Mouse (Mus musculus): ENCODE measurements around the gene Rgp1. TPM values are rescaled to one million over a fixed set of nuclear protein-coding genes. Genes with fewer than 3 reads are reported as not detected.
"Not testable (repeated sequence)": the region's sequence is repeated elsewhere in the genome, so short reads cannot be mapped to it uniquely, and the experiment has no call there.

The Rgp1 gene
- 17.8 to 28.6 TPM (median 28.5 TPM) in 3 replicates for total RNA-seq (2017)

DNA sequence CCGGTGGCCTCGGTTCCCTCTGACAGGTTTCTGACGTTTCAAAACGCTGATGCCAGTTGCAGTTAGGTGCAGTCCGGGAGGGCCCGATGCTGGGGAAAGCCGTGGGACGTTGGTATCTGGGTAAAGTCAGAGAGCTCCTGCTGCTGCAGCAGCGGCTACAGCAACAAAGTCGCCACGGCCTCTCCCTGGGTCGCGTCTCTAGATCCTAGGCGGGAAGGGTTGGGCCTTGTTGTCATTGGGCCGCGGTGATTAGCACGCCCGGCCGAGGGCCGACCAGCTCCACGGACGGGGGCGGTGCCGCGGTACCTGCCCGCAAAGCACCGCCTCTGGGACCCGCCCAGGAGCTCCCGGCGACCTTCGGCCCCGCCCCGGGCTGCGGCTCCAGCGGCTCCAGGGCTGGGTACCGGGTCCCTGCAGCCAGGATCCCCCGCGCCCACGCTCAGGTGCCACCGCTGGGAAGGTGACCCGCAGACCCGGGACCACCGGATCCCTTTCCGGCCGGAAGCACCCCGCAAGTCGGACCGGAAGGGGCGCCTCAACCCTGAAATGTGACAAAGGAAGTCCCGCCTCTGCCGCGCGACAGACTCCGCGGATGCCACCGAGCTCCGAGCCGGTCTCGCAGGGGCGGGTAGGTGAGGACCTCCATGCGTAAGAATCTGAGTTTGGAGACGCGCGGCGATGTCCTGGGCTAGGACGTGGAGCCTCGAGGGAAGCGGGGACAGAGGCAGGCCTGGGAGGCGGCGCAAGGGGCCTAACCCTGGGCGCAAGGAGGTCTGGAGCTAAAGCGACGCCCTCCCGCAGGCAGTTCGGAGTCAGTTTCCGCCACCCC is at the start of gene Rgp1, which contains the start of gene Gba2:
TSS of gene Rgp1 (plus strand) at position 340 of the 829 bp plus-strand sequence.
TSS of gene Gba2 (minus strand) at position 498 of the 829 bp plus-strand sequence.
- peak; percentile 88 for ATAC-seq (replicated peaks; ENCODE audit: insufficient number of reproducible peaks, low FRiP score, low TSS enrichment, poor library complexity, severe bottlenecking)

DNA sequence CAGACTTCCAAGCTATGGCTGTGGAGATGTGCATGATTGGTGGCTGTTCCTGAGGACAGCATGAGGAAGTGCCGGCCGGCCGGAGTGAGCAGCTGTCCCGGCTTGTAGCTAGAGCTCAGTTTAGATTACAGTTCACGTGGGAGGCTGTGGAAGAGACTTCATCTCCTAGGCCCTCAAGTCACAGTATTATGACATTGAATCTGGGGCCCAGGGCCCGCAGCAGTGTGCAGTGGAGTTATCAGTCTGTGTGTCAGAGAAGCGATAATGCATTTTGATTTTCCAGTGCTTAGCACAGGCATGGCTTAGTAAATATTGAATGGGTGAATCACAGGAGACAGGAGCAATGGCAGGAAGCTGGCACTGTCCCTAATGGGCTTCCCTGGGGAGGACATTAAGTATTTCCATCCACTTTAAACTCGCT is 48.4 kb upstream of the Rgp1 start:
- no peak; the same call in 1 of the 2 replicates for ATAC-seq (replicated peaks; ENCODE audit: insufficient number of reproducible peaks, low FRiP score, low TSS enrichment, poor library complexity, severe bottlenecking)

DNA sequence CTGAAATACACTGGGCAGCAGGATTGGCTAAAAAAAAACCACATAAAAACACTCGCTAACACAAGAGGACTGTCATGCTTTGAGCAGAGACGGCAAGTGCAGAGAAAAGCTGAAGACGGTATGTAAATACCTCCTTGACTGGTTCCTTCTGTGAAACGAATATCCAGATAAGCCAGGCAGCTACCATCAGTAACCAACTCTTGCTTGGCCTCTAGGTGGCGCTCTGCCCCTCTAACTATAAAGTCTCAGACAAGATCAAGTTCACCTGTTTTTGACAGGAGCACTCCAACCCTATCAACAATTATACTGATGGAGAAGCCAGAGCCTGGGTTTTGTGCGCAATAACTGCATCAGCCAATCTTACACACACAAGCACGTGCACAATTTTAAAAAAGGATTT is 47.9 kb upstream of the Rgp1 start:
- ATAC-seq (replicated peaks; ENCODE audit: insufficient number of reproducible peaks, low FRiP score, low TSS enrichment, poor library complexity, severe bottlenecking) = peak; percentile 65

DNA sequence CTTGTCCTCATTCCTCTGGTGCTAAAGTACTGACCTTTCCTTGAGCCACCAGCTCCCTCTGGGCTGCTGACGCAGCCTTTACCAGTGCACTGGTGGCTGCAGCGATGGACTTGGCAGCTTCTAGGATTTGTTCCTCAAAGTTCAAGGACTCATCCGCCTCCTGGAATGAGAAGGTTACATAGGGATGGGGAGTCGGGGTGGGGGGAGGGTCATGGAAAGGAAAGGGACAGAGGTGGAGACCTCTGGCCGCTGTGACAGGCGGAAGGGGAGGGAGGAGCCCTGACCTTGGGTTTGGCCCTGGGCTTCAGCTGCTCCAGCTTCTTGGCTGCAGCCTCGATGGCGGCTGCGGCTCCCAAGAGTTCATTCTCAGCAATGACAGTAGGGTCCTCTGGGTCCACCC is 45.2 kb upstream of the Rgp1 start:
- ATAC-seq (replicated peaks; ENCODE audit: insufficient number of reproducible peaks, low FRiP score, low TSS enrichment, poor library complexity, severe bottlenecking) = no peak

DNA sequence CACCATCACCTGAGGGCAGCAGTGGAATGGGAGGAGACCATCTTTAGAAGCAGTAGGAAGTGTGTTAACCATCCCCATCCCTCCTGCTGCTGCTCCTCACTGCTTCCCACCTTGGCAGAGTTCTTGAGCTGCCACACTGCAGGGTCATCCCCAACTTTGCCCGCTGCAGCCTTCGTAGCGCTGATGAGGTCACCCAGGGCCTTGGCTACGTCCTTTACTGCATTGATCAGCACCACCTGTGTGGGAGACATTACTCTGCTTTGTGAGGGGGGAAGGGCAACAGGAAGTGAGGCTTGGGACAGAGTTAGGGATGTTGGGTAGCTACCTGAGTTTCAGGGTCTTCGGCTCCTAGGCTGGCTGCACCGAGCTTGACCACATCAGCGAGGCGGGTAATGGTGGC is 42.9 kb upstream of the Rgp1 start:
- ATAC-seq (replicated peaks; ENCODE audit: insufficient number of reproducible peaks, low FRiP score, low TSS enrichment, poor library complexity, severe bottlenecking) = no peak

DNA sequence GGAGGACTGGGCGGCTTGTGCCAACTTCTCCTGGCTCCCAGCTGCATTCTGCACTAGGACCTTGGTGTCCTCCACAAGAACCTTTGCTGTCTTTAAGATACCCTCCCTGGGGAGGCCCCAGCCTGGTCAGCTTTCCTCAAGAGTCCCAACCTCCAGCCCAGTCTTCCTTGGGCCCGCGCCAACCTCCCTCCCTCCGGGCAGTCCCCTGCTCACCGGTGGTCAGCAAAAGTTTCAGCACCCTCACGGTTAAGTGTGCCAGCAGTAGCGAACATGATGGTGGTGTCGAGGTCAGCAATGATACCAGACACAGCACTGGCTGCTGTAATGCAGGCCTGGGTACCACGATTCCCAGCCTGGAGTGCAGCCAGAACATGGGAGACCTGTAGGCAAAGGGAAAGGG is 42.5 kb upstream of the Rgp1 start:
- no peak for ATAC-seq (replicated peaks; ENCODE audit: insufficient number of reproducible peaks, low FRiP score, low TSS enrichment, poor library complexity, severe bottlenecking)

DNA sequence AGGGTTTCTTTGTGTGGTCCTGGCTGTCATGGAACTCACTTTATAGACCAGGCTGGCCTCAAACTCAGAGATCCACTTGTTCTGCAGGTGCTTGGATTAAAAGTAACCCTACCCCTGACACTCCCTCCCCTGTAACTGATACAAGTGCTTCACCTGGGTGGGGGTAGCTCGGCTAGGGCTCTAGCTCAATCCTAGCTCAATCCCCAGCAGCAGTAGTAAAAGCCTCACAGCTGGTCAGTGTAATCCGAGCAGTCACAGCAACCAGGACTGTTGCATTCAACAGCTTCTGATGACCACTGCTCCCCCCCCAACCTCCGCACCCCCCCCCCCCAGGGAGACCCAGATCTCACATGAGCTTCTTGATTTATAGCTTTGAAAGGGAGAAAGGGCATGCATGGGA is 36.5 kb upstream of the Rgp1 start:
- ATAC-seq (replicated peaks; ENCODE audit: insufficient number of reproducible peaks, low FRiP score, low TSS enrichment, poor library complexity, severe bottlenecking) = no peak

DNA sequence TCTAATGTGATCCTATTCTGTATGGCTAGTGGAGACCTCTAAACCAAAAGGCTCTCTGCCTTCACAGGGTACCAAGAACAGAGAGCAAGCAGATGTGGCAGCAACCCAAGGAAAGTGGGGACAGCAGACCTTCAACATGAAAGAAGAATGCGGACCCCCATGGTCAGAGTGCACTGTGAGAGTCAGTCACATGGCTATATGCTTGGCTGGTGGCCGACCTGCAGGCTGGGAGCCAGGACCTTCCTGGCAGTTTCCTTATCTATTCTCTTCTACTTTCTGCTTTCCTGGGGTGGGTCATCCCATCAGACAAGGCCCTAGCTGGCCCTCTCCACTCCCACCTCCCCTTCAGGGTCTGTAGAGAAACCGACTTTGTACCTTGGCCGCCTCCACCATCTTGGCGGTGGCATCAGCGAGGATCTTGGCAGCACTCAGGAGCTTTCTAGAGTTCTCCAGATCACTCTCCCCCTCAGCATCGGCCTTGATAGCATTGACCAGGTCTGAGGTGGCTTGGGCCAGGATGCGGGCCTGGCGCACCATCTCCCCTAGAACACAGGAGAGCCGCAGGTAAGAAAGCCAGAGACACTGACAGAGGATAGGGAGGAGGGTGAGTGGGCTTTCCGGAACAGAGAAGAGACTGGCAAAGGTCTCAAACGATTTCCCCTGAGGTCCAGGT is 32.0 kb upstream of the Rgp1 start:
- no peak for ATAC-seq (replicated peaks; ENCODE audit: insufficient number of reproducible peaks, low FRiP score, low TSS enrichment, poor library complexity, severe bottlenecking)

DNA sequence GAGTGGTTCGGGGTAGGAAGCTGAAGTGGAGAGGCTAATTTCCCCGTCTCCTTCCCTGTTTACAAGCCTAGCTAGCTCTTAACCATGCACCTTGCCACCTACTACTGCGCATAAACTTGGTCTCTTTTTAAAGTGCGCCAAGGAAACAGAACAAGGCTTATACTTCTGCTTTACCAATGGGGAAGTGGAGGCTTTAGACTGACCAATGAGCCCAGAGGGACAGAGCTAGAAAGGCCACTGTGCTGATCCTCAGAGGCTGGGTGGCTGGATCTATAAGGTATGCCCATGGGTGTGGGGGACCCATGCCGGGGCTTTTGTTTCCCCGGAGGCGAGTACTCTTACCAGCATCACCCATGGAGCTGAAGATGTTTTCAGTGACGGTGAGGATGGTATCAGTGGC is 31.4 kb upstream of the Rgp1 start:
- ATAC-seq (replicated peaks; ENCODE audit: insufficient number of reproducible peaks, low FRiP score, low TSS enrichment, poor library complexity, severe bottlenecking) = peak; percentile 57; the same call in 1 of the 2 replicates

DNA sequence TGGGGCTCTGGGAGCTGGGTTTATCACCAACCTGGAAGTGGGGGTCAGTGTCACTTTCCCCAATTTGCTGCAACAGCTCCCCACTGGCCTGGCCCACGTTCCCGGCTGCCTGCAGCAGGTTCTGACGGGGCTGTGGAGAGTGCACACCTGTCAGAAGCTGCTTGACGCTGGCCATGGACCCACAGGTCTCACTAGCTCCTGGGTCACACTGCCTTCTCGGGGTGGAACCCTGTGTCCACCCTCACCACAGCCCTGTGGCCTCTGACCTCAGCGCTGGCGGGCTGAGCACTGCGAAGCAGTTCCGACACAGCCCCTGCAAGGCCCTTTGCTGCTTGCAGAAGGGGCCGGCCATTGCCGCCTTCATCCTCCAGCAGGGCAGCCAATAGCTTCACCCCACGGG is 29.5 kb upstream of the Rgp1 start:
- ATAC-seq (replicated peaks; ENCODE audit: insufficient number of reproducible peaks, low FRiP score, low TSS enrichment, poor library complexity, severe bottlenecking) = no peak

DNA sequence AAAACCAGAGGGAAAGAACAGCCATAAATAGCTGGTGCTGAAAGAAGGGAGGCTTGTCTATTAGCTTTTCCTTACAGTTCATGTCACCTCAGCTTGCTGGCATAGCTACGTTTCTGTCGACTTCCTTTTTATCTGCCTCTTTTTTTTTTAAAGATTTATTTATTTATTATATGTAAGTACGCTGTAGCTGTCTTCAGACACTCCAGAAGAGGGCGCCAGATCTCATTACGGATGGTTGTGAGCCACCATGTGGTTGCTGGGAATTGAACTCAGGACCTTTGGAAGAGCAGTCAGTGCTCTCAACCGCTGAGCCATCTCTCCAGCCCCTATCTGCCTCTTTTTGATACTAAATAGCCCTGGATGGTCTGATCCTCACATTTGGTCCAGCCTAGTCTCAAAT is 26.7 kb upstream of the Rgp1 start:
- not testable (repeated sequence) for ATAC-seq (replicated peaks; ENCODE audit: insufficient number of reproducible peaks, low FRiP score, low TSS enrichment, poor library complexity, severe bottlenecking)

DNA sequence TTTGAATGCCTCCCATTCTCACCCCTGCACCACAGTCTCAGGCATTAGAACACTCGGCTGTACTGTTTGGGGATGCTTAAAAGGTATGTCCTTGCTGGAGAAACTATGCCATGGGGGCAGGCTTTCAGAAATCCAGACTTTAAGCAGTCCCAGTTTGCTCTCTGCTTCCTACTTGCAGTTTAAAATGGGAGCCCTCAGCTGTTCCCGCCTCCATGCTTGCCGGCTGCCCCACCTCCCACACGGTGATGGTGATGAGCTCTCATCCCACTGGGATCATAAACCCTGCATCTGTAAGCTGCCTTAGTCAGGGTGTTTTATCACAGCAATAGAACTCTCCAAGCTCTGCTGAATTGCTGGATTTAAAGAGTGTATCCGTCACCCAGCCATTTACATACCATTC is 26.1 kb upstream of the Rgp1 start:
- no peak for ATAC-seq (replicated peaks; ENCODE audit: insufficient number of reproducible peaks, low FRiP score, low TSS enrichment, poor library complexity, severe bottlenecking)

DNA sequence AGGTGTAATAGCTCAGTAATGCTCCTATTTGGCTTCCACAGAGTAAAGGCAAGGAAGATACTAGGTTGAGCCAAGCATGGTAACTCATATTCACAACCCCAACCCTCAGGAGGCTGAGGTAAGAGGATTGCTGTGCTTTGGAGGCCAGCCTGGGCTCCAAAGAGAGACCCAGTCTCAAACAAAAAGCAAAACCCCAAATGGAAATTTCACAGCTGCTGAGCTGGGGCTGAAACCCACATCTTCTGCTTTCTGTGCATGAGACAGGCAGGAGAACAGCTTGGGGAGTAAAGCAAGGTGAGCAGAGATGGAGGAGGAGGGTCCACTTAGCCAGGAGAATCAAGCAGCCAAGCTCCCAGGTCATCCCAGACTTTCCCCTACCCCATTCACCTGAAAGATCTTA is 24.6 kb upstream of the Rgp1 start:
- ATAC-seq (replicated peaks; ENCODE audit: insufficient number of reproducible peaks, low FRiP score, low TSS enrichment, poor library complexity, severe bottlenecking) = no peak

DNA sequence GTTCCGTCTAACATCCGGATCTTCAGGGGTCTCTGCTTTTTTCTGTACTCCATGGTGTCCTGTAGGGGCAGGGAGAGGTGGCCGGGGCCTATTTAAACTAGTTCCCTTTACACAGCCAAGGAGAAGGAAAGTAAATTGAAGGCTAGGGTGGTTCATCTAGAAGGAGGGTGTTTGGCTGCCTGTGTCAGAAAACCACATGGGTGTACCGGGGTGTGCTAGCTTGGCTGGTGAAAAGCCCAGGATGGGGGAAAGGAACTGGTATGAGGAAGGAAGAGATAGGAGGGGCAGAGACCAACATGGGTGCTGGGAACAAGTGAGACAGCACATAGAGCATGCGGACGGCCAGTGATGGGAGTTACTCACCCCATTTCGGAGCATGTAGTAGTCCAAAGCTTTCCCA is 22.6 kb upstream of the Rgp1 start:
- ATAC-seq (replicated peaks; ENCODE audit: insufficient number of reproducible peaks, low FRiP score, low TSS enrichment, poor library complexity, severe bottlenecking) = peak; percentile 28; the same call in 1 of the 2 replicates

DNA sequence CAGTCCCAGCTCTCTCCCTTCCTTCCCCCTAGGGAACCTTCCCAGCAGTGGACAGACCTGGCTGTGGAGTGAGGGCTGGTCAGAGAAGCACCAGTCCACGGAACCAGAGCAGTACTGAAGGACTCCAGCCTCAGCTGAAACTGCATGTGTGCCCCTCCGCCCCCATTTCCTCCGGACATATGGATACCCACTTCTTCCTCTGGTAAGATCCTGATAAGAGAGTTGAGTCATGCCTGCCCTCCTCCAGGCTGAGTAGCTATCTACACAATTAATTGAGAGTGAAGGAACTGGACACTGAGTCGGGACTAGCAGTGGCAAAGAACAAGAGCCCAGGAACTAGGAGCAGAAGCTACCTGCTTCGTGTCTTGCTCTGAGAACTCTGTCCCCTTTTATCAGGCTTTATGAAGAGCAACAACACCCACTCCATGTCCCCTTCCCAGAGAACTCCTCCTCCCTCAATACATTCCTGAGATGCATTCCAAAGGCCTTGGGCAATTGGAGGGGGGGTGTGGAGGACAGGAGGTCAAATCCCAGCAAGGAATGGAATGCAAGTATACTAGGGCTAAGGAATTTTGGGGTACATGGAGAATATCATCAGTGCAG is 20.4 kb upstream of the Rgp1 start:
- ATAC-seq (replicated peaks; ENCODE audit: insufficient number of reproducible peaks, low FRiP score, low TSS enrichment, poor library complexity, severe bottlenecking) = no peak

DNA sequence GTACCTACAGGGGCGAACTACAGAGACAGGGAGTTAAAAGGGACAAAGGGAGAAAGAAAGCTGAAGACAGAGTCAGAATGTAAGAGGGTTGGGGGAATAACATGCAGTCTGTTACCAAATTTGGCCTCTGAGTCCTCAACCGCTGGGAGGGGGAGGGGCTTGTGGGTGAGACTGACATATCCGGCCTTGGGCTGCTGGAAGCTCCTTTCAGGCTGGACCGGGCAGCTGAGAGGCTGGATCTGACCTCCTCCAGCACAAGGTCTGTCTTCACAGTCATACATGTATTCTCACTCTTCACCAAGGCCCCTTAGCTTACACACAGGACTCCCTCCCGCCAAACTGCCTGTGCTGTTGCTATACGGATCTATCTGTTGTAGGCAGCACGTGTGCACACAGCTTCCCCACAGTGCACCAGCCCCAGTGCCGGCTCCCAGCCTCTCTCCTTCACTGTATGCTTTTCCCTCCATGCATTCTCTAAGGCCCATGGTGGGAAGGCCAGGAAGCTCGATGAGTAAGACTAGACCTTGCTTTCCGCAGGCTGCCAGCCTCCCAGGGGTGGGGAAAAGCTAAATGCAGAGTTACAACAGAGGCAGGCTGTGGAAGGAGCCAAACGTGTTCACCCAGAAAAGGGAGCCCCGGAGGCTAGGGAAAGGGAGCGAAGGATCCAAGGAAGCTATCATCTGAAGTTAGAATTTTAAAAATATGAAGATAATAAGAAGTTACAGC is 19.7 kb upstream of the Rgp1 start:
- ATAC-seq (replicated peaks; ENCODE audit: insufficient number of reproducible peaks, low FRiP score, low TSS enrichment, poor library complexity, severe bottlenecking) = no peak

DNA sequence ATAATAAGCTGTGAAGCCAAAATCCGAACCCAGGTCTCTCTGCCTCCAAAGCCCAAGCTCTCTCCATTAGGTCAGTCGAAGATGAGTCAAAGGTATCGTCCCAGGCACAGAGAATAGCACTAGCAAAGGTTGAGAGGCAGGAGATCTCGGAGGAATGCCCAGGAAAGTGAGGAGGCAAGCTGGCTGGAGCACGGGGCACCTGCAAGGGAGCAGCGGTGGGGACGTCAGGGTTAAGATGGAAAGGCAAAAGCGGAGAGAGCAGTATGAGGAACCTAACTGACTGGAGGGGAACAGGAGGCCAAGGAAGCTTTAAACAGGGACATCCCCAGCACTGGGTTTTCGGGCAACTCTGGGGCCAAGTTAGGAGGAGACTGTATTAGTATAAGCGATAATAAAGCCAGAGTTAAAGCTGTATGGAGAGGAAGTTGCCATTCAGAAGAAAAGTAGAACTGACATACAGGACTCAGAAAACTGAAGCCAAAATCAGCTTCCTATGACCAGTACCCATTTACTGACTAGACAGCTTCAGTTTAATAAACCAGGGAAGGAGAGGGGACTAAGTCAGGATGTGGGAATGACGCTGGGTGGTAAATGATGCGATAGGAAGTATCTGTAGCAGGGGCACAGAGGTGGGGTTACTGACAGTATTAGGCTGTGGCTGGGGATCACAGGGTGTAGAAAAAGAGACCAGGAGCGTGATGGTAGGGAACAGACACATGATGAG is 18.8 kb upstream of the Rgp1 start:
- peak; percentile 18 for ATAC-seq (replicated peaks; ENCODE audit: insufficient number of reproducible peaks, low FRiP score, low TSS enrichment, poor library complexity, severe bottlenecking)

DNA sequence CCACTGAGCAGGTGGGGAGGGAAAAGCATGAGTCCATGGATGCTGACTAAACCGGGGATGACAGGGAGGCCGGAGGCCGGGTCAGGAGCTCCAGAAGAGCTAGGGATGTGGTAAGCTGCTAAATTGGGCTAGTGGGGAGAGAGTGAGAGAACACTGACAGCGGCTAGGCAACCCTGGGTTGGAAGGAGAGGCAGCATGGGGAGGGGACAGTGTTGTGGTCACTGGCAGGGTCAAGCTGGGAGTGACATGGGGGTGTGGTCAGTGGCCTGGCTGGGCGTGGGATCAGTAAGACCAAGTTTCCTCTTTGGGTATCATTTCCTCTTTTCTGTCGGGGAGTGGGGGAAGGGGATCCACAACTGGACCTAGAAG is 18.3 kb upstream of the Rgp1 start:
- peak; percentile 70 for ATAC-seq (replicated peaks; ENCODE audit: insufficient number of reproducible peaks, low FRiP score, low TSS enrichment, poor library complexity, severe bottlenecking)

DNA sequence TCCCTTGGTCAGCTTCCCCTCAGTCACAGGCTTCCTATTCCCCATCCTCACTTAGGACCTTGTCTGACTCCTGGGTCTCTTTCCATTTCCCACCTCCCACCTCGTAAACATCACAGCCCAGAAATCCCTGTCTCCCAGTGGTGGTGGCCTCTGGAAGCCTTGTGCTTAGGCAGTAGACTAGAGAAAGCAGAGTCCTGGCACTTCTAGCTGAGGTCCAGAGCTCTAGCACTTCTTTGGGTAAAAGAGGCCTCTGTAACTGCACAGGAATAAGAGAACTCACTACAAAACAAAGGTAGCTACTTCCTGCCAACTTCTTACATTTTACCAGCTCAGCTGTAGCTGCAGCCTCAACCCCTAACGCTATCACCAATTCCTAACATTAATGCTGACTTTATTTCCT is 17.5 kb upstream of the Rgp1 start:
- ATAC-seq (replicated peaks; ENCODE audit: insufficient number of reproducible peaks, low FRiP score, low TSS enrichment, poor library complexity, severe bottlenecking) = no peak

Measured in monocyte, adult 5-6 weeks (primary cell).